Mouse (Mus musculus) heart, adult 11 months (tissue): ENCODE results near the gene Adgra3.

ENCODE experiments used
- DNase-seq: peaks from one replicate; pipeline ENCODE4 v3.0.0; 2022

Adgra3 gene

GRCm38 (mm10) chr5:50031288-50031687 lies 27.5 kb downstream of the Adgra3 start:
- no peak for DNase-seq

GRCm38 (mm10) chr5:50029662-50030061 lies 29.1 kb downstream of the Adgra3 start:
- DNase-seq, result peak; percentile 77

GRCm38 (mm10) chr5:50027561-50027960 lies 31.2 kb downstream of the Adgra3 start:
- DNase-seq, result peak; percentile 78

- DNase-seq, result peak; percentile 86
These were observed 31.8 kb downstream of the Adgra3 start for GRCm38 (mm10) chr5:50027001-50027400.

GRCm38 (mm10) chr5:50026148-50026547 lies 32.7 kb downstream of the Adgra3 start:
- DNase-seq, result peak; percentile 78

- DNase-seq, result no peak
These were observed 34.7 kb downstream of the Adgra3 start for GRCm38 (mm10) chr5:50024097-50024496.

GRCm38 (mm10) chr5:50015987-50016587 lies 42.7 kb downstream of the Adgra3 start:
- DNase-seq, result no peak

- DNase-seq, result no peak
These were observed 43.6 kb downstream of the Adgra3 start for GRCm38 (mm10) chr5:50015147-50015697.

GRCm38 (mm10) chr5:50014658-50015057 lies 44.1 kb downstream of the Adgra3 start:
- DNase-seq, result no peak

GRCm38 (mm10) chr5:50013965-50014364 lies 44.8 kb downstream of the Adgra3 start:
- no peak for DNase-seq

GRCm38 (mm10) chr5:50008841-50009240 lies 50.0 kb downstream of the Adgra3 start:
- no peak for DNase-seq

GRCm38 (mm10) chr5:50006915-50007658 lies 51.7 kb downstream of the Adgra3 start:
- DNase-seq, result peak; percentile 92

GRCm38 (mm10) chr5:50002269-50002668 lies 56.5 kb downstream of the Adgra3 start:
- DNase-seq, result no peak

GRCm38 (mm10) chr5:49999764-50000163 lies 59.0 kb downstream of the Adgra3 start:
- DNase-seq, result peak; percentile 84

GRCm38 (mm10) chr5:49997019-49997418 lies 61.8 kb downstream of the Adgra3 start:
- peak; percentile 40 for DNase-seq

- peak; percentile 53 for DNase-seq
These were observed 62.3 kb downstream of the Adgra3 start for GRCm38 (mm10) chr5:49996457-49996856.

- DNase-seq, result peak; percentile 85
These were observed 68.0 kb downstream of the Adgra3 start for GRCm38 (mm10) chr5:49990737-49991323.

- peak; percentile 55 for DNase-seq
These were observed 70.6 kb downstream of the Adgra3 start for GRCm38 (mm10) chr5:49988015-49988798.

- no peak for DNase-seq
These were observed 78.1 kb downstream of the Adgra3 start for GRCm38 (mm10) chr5:49980727-49981126.

- no peak for DNase-seq
These were observed 79.6 kb downstream of the Adgra3 start for GRCm38 (mm10) chr5:49979246-49979645.

GRCm38 (mm10) chr5:49975971-49976370 lies 82.8 kb downstream of the Adgra3 start:
- DNase-seq, result no peak

GRCm38 (mm10) chr5:49974211-49974610 lies 84.6 kb downstream of the Adgra3 start:
- DNase-seq, result no peak

GRCm38 (mm10) chr5:49969660-49970059 lies 89.1 kb downstream of the Adgra3 start:
- DNase-seq, result peak; percentile 80
